Mouse (Mus musculus): ENCODE data around the gene Cacna2d4.
"Not testable (repeated sequence)": the region's sequence is repeated elsewhere in the genome, so short reads cannot be mapped to it uniquely, and the experiment has no call there.

Gene Cacna2d4

DNA sequence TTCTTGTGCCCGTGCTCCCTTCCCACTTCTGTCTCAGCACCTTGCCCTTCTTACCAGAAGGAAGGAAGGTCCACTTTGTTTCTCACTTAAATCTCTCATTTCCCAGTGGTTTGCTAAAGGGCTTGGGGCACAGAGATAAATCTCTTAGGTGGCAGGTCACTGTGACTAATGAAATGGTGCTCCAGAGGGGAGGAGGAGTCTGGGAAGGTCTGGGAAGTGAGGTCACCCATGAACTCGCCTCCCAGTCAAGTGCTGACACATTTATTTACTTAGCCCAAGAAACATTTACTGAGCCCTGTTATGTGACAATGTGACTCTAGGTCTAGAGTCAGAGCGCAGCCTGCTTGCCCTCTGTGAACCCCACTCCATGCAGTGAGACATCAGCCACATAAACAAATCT, 96.9 kb downstream of the Cacna2d4 start:
- DNase-seq (ENCODE audit: low read depth, low spot score), result no peak
- Histone ChIP-seq H3K27me3 (ENCODE audit: control insufficient read depth, insufficient read depth, low read length, poor library complexity, severe bottlenecking) (peaks cover 1% of the 10 kb centered on the region; the same call in 1 of the 2 replicates), H3K36me3 (ENCODE audit: control insufficient read depth, insufficient read depth, low read length, poor library complexity, severe bottlenecking) (no peaks in the 10 kb centered on the region)

DNA sequence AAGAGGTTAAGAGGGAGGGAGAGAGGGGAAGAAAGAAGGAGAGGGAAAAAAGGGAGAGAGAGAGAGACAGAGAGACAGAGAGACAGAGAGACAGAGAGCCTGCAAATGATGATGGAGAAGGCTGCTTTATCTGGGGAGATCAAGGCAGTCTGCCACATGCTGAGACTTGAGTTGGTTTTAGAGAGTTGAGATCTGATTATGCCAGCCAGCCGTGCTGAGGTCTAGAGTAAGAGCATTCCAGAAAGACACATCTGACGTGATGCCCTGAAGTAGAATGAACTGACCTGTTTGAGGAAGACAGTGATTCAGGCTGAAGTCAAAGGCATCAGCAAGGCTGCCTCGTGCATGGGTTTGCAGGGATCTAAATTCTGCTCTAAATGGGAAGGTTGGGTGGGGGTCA, 97.5 kb downstream of the Cacna2d4 start:
- DNase-seq (ENCODE audit: low read depth, low spot score), result no peak
- no peaks in the 10 kb centered on the region for H3K36me3 ChIP-seq (ENCODE audit: control insufficient read depth, insufficient read depth, low read length, poor library complexity, severe bottlenecking)
- peaks cover 1% of the 10 kb centered on the region; the same call in 1 of the 2 replicates for H3K27me3 ChIP-seq (ENCODE audit: control insufficient read depth, insufficient read depth, low read length, poor library complexity, severe bottlenecking)

GRCm38 (mm10) chr6:119336124-119336523, 99.8 kb downstream of the Cacna2d4 start:
- DNase-seq (ENCODE audit: low read depth, low spot score), result peak; percentile 30
- no peaks in the 10 kb centered on the region for H3K36me3 ChIP-seq (ENCODE audit: control insufficient read depth, insufficient read depth, low read length, poor library complexity, severe bottlenecking)
- no peaks in the 10 kb centered on the region for H3K27me3 ChIP-seq (ENCODE audit: control insufficient read depth, insufficient read depth, low read length, poor library complexity, severe bottlenecking)

DNA sequence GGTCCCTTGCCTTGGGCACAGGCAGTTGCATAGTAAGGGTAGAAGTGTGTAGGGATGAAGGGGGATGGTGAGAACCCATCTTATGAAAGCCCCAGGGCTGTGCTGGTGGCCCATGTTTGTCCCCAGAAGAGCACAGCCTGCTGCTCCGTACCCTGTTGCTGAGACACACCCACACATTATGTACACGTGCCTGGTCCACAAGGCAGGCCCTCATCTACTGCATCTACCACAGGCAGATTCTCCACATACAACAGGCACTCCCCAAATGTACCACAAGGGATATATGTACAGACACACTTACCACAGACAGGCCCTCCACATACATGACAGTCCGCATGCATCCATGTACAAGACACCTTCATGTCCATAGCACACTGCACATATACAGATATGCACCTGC, 101.0 kb downstream of the Cacna2d4 start:
- no peaks in the 10 kb centered on the region for H3K27me3 ChIP-seq (ENCODE audit: control insufficient read depth, insufficient read depth, low read length, poor library complexity, severe bottlenecking)
- DNase-seq (ENCODE audit: low read depth, low spot score), result no peak
- no peaks in the 10 kb centered on the region for H3K36me3 ChIP-seq (ENCODE audit: control insufficient read depth, insufficient read depth, low read length, poor library complexity, severe bottlenecking)

GRCm38 (mm10) chr6:119338121-119338912, 102.0 kb downstream of the Cacna2d4 start:
- DNase-seq (ENCODE audit: low read depth, low spot score), result peak; percentile 15
- Histone ChIP-seq H3K36me3 (ENCODE audit: control insufficient read depth, insufficient read depth, low read length, poor library complexity, severe bottlenecking) (no peaks in the 10 kb centered on the region), H3K27me3 (ENCODE audit: control insufficient read depth, insufficient read depth, low read length, poor library complexity, severe bottlenecking) (no peaks in the 10 kb centered on the region)

- DNase-seq (ENCODE audit: low read depth, low spot score), result peak; percentile 34
- Histone ChIP-seq H3K27me3 (ENCODE audit: control insufficient read depth, insufficient read depth, low read length, poor library complexity, severe bottlenecking) (no peaks in the 10 kb centered on the region), H3K36me3 (ENCODE audit: control insufficient read depth, insufficient read depth, low read length, poor library complexity, severe bottlenecking) (no peaks in the 10 kb centered on the region)
Measured at GRCm38 (mm10) chr6:119341409-119341808, 105.1 kb downstream of the Cacna2d4 start.

DNA sequence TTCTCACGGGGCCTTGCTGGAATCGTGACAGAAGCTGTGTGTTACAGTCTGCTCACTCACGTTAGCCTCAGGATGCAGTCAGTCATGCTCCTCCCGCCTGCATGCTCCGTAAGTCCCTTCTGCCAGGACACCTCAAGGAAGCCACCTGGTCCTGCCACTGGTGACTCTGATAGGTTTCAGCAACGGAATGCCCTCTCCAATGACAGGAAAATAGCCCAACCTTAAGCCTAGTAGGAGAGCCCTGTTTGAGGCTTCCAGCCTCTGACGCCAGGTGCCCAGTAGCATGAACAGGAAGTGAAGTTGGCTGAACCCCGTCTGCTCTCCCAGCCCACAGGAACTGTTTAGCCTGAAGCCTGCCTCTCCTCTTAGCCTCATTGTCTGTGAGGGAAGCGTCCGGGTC, 109.9 kb downstream of the Cacna2d4 start:
- Histone ChIP-seq H3K27me3 (ENCODE audit: control insufficient read depth, insufficient read depth, low read length, poor library complexity, severe bottlenecking) (no peaks in the 10 kb centered on the region), H3K36me3 (ENCODE audit: control insufficient read depth, insufficient read depth, low read length, poor library complexity, severe bottlenecking) (no peaks in the 10 kb centered on the region)
- DNase-seq (ENCODE audit: low read depth, low spot score), result peak; percentile 38

DNA sequence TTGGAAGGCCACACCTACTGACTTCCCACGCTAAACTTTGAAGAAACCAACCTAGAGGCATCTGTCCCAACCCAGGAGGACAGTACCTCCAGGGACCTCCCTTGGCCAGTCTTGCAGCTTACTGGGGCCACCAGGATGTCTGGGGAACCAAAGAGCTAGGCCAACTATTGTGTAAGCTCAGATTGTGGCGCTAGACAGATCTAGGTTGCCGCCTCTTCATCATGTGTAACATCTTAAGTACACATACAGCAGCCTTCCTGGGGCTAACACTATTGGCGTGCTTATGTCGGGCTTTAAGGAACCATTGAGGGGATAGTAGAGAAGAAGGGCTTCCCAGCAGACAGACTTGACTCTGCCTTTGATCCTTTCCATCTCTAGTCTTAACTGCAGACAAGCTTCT, 111.5 kb downstream of the Cacna2d4 start:
- DNase-seq (ENCODE audit: low read depth, low spot score), result no peak
- H3K36me3 ChIP-seq (ENCODE audit: control insufficient read depth, insufficient read depth, low read length, poor library complexity, severe bottlenecking), result no peaks in the 10 kb centered on the region
- H3K27me3 ChIP-seq (ENCODE audit: control insufficient read depth, insufficient read depth, low read length, poor library complexity, severe bottlenecking), result no peaks in the 10 kb centered on the region

GRCm38 (mm10) chr6:119348234-119348633, 111.9 kb downstream of the Cacna2d4 start:
- Histone ChIP-seq H3K27me3 (ENCODE audit: control insufficient read depth, insufficient read depth, low read length, poor library complexity, severe bottlenecking) (no peaks in the 10 kb centered on the region), H3K36me3 (ENCODE audit: control insufficient read depth, insufficient read depth, low read length, poor library complexity, severe bottlenecking) (no peaks in the 10 kb centered on the region)
- peak; percentile 80 for DNase-seq (ENCODE audit: low read depth, low spot score)

DNA sequence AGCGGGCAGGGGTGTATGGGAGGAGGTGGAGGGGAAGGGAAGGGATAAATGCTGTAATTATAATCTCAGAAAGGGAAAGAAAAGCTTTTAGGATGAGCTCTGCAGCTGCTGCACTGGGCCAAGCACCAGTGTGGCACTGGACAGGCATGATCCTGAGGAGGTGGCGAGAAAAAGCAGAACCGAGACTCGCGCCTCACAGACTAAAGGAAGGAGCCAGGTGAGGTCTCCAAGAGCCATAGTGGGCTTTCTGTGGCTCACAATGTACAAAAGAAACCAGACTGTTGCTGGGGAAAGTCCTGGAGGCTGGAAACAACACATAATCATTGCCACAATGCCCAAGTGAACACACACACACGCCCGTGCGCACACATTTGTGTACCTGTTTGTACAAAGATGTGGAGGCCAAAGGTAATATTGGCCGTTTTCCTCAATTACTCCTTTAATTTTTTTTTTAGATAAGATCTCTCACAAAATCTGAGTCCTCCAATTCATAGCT, 114.4 kb downstream of the Cacna2d4 start:
- Histone ChIP-seq H3K36me3 (ENCODE audit: control insufficient read depth, insufficient read depth, low read length, poor library complexity, severe bottlenecking) (peaks cover 2% of the 10 kb centered on the region; the same call in 1 of the 2 replicates), H3K27me3 (ENCODE audit: control insufficient read depth, insufficient read depth, low read length, poor library complexity, severe bottlenecking) (no peaks in the 10 kb centered on the region)
- DNase-seq (ENCODE audit: low read depth, low spot score), result peak; percentile 27

DNA sequence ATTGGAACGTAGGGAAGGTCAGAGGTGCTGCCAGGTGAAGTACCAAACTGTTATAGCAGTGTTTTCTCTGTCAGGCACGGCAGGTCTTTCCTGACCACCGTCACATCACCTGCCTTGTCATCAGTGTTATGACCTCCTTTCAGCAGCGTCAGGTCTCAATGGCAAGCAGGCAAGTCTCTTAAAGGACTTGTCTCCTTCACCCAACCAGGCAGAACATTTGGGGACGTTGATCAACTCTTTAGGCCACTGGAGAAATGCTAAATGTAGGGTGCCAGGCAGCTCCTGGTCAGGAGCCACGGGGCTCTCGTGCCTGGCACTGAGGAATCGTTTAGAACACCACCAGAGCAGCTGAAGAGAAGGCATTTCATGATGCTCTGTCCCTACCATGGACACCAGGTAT, 115.3 kb downstream of the Cacna2d4 start:
- DNase-seq (ENCODE audit: low read depth, low spot score), result no peak
- Histone ChIP-seq H3K27me3 (ENCODE audit: control insufficient read depth, insufficient read depth, low read length, poor library complexity, severe bottlenecking) (no peaks in the 10 kb centered on the region), H3K36me3 (ENCODE audit: control insufficient read depth, insufficient read depth, low read length, poor library complexity, severe bottlenecking) (peaks cover 2% of the 10 kb centered on the region; the same call in 1 of the 2 replicates)

DNA sequence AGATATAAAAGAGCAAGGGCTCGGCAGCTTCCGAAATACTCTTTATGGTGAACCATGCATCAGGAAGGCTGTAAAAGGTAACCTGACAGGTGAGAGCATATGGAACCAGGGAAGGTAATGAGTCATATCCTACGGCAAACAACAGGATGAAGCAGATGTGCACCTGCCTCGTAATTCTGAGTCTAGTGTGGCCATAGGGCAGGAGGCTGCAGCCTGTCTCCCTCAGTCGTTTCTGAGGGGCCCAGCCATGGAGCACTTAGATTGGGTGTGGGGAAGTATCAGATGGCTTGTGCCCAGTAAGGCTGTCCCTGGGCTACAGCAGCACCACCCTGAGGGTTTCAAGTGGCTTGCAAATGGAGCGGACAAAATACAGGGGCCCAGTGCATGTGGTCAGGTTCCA, 116.2 kb downstream of the Cacna2d4 start:
- no peaks in the 10 kb centered on the region for H3K27me3 ChIP-seq (ENCODE audit: control insufficient read depth, insufficient read depth, low read length, poor library complexity, severe bottlenecking)
- peaks cover 4% of the 10 kb centered on the region; the same call in 1 of the 2 replicates for H3K36me3 ChIP-seq (ENCODE audit: control insufficient read depth, insufficient read depth, low read length, poor library complexity, severe bottlenecking)
- DNase-seq (ENCODE audit: low read depth, low spot score), result no peak

DNA sequence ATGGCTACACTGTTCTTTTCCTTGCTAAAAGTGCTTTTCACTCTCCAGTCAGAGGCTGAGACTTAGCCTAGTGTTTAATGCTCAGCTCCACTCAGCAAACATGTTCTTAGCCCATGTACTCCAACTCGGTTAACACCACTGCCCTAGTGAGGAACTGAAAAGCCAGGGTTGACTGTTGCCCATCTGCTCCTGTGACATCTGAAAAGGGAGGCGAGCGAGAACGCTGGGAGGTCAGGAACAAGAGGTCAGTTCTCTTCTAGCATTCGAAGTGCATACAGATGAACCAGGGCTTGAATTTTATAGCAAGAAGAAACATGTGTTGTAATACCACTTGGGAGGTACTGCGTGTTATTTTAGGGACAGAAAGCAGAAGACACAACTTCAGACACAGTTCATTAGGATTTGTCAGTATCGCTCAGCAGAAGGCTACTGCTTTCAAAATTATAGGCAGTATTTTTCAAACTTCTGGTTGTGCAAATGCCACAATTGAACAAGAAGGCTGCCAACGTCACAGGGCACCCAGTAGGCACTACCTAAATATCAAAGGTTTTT, 121.8 kb downstream of the Cacna2d4 start:
- DNase-seq (ENCODE audit: low read depth, low spot score), result no peak
- H3K36me3 ChIP-seq (ENCODE audit: control insufficient read depth, insufficient read depth, low read length, poor library complexity, severe bottlenecking), result peaks cover 6% of the 10 kb centered on the region; the same call in 1 of the 2 replicates
- H3K27me3 ChIP-seq (ENCODE audit: control insufficient read depth, insufficient read depth, low read length, poor library complexity, severe bottlenecking), result no peaks in the 10 kb centered on the region

- H3K36me3 ChIP-seq (ENCODE audit: control insufficient read depth, insufficient read depth, low read length, poor library complexity, severe bottlenecking); H3K27me3 ChIP-seq (ENCODE audit: control insufficient read depth, insufficient read depth, low read length, poor library complexity, severe bottlenecking); DNase-seq (ENCODE audit: low read depth, low spot score): not testable (repeated sequence)
Measured at GRCm38 (mm10) chr6:119360250-119360649, 123.9 kb downstream of the Cacna2d4 start.

GRCm38 (mm10) chr6:119360925-119361702, 124.8 kb downstream of the Cacna2d4 start:
- no peaks in the 10 kb centered on the region for H3K27me3 ChIP-seq (ENCODE audit: control insufficient read depth, insufficient read depth, low read length, poor library complexity, severe bottlenecking)
- DNase-seq (ENCODE audit: low read depth, low spot score), result no peak
- H3K36me3 ChIP-seq (ENCODE audit: control insufficient read depth, insufficient read depth, low read length, poor library complexity, severe bottlenecking), result peaks cover 4% of the 10 kb centered on the region

Measured in splenic B cell, adult 2 months (primary cell).